Mouse (Mus musculus) embryonic facial prominence, embryonic 15.5 days (tissue): ENCODE measurements around the gene Epha2. TPM values are rescaled to one million over a fixed set of nuclear protein-coding genes. Genes with fewer than 3 reads are reported as not detected.
A peak's percentile ranks its signal among the peaks of the same experiment; 100 is the strongest.

Experiments used
- ATAC-seq: fragments of 200-750 bp; cut with Nextera tagmentation; 2 replicates; pipeline ENCODE4 v1.8.0; 2017; ENCODE audit warnings: low read depth, moderate TSS enrichment; ENCODE audit not compliant: insufficient number of reproducible peaks, low FRiP score, low TSS enrichment
- H3K27ac ChIP-seq: fragments of 300-500 bp; sonication (generic); replicated peaks from 2 replicates; pipeline ENCODE4 v1.5.1; 2015; ENCODE audit warnings: mild to moderate bottlenecking, inconsistent platforms
- H3K27me3 ChIP-seq: fragments of 300-500 bp; sonication (generic); 2 replicates; pipeline ENCODE4 v1.6.1; 2015; ENCODE audit warnings: inconsistent platforms
- H3K36me3 ChIP-seq: fragments of 300-500 bp; sonication (generic); 2 replicates; pipeline ENCODE4 v1.6.1; 2015; ENCODE audit warnings: mild to moderate bottlenecking, inconsistent platforms
- H3K4me1 ChIP-seq: fragments of 300-500 bp; sonication (generic); 2 replicates; pipeline ENCODE4 v1.6.1; 2015; ENCODE audit warnings: inconsistent platforms
- H3K4me2 ChIP-seq: fragments of 300-500 bp; sonication (generic); replicated peaks from 2 replicates; pipeline ENCODE4 v1.6.1; 2015; ENCODE audit warnings: mild to moderate bottlenecking, inconsistent platforms
- H3K4me3 ChIP-seq: fragments of 300-500 bp; sonication (generic); replicated peaks from 2 replicates; pipeline ENCODE4 v1.5.1; 2015; ENCODE audit warnings: mild to moderate bottlenecking, inconsistent platforms
- H3K9ac ChIP-seq: fragments of 300-500 bp; sonication (generic); 2 replicates; pipeline ENCODE4 v1.6.1; 2015; ENCODE audit warnings: inconsistent platforms
- H3K9me3 ChIP-seq: fragments of 300-500 bp; sonication (generic); replicated peaks from 2 replicates; pipeline ENCODE4 v1.6.1; 2016; ENCODE audit warnings: inconsistent platforms
- WGBS: fragments of 180-500 bp; shearing (Covaris S2); methylation state at CpG from one replicate; pipeline ENCODE4 v1.1.7; 2015; 5-methylcytosine and 5-hydroxymethylcytosine counted together
- polyA plus RNA-seq: library from polyadenylated mRNA; unstranded; fragments of >200 nt; fragmentation: Nextera tagmentation; extraction: Ambion mirVana; gene quantifications from 2 replicates; pipeline ENCODE4 v1.2.1, GENCODE M21; 2015

Epha2 gene
- polyA plus RNA-seq, 1 experiment from 2014 or later, result 7.4 TPM

DNA sequence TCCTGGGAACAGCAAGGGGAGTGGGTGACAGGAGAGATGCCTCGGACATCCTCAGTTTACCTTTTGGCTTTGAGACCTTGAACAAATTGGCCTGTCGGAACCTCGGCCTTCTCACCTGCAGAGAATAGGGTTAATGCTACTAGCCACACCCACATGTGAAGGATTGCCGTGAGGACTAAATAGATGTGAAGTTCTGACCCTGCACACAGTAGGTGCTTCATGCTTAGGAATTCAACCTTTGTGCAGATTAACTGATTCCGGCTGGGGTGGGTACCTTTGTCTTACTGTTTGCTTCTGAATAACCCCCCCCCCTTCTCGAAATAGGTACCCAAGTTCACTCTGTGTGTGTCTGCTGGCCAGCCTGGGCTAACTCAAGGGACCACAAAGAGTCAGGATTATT lies 13.7 kb downstream of the Epha2 start:
- H3K4me1 ChIP-seq, result peaks cover 52% of the 10 kb centered on the region
- ATAC-seq, result no peak
- H3K27me3 ChIP-seq, result no peaks in the 10 kb centered on the region
- H3K27ac ChIP-seq, result no peak overlapping the region
- H3K4me3 ChIP-seq, result no peak overlapping the region
- H3K36me3 ChIP-seq, result peaks cover 7% of the 10 kb centered on the region; the same call in 1 of the 2 replicates
- WGBS, result 76% methylated on average over 6 of the region's 6 CpGs
- H3K9me3 ChIP-seq, result no peaks in the 10 kb centered on the region
- H3K4me2 ChIP-seq, result no peak overlapping the region
- H3K9ac ChIP-seq, result no peak overlapping the region

DNA sequence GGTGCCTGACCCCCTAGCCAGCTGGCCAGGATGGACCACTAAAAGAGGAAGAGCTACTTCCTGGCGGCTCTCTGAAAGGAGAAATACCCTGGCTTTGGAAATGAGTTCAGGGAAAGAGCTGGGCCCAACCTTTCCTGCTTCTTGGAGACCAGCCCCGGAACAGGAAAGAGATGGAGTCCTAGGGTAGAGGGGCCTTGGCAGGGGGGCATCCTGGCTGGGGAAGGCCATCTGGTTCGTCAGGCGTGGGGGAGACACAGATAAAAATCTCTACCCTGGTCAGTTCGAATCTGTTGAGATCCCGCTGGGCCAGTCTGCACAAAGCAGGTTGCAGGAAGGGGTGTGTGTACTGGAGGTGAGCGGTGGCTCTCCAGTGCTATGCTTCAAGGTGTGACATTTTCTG lies 15.0 kb downstream of the Epha2 start:
- Histone ChIP-seq H3K9me3 (no peaks in the 10 kb centered on the region), H3K36me3 (peaks cover 11% of the 10 kb centered on the region; the same call in 1 of the 2 replicates), H3K4me2 (no peak overlapping the region), H3K4me1 (peaks cover 39% of the 10 kb centered on the region), H3K27ac (0 out of 2 replicates have a peak overlapping the region, but pooled peaks have one; percentile 17), H3K4me3 (no peak overlapping the region), H3K27me3 (no peaks in the 10 kb centered on the region), H3K9ac (no peak overlapping the region)
- WGBS, result 60% methylated on average over 7 of the region's 7 CpGs
- no peak for ATAC-seq

DNA sequence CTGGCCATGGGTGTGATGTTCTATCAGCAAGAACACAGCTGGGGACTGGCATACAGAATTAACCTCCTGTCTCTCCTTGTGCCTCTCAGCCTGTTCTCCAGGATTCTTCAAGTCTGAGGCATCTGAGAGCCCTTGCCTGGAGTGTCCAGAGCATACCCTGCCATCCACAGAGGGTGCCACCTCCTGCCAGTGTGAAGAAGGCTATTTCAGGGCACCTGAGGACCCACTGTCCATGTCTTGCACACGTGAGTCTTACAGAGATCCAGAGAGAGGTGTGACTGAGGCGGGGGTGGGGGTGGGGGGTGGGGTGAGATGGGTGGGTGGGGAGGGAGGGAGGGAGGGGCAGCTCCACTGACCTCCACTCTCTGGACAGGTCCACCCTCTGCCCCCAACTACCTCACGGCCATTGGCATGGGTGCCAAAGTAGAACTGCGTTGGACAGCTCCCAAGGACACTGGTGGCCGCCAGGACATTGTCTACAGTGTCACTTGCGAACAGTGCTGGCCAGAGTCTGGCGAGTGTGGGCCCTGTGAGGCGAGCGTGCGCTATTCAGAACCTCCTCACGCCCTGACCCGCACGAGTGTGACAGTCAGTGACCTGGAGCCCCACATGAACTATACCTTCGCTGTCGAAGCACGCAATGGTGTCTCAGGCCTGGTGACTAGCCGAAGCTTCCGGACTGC lies 15.6 kb downstream of the Epha2 start:
- Histone ChIP-seq H3K36me3 (peaks cover 17% of the 10 kb centered on the region), H3K9me3 (no peaks in the 10 kb centered on the region), H3K27me3 (no peaks in the 10 kb centered on the region), H3K4me2 (no peak overlapping the region), H3K4me3 (no peak overlapping the region), H3K9ac (no peak overlapping the region), H3K4me1 (peaks cover 33% of the 10 kb centered on the region), H3K27ac (no peak overlapping the region)
- no peak for ATAC-seq
- 87% methylated on average over 18 of the region's 18 CpGs for WGBS

DNA sequence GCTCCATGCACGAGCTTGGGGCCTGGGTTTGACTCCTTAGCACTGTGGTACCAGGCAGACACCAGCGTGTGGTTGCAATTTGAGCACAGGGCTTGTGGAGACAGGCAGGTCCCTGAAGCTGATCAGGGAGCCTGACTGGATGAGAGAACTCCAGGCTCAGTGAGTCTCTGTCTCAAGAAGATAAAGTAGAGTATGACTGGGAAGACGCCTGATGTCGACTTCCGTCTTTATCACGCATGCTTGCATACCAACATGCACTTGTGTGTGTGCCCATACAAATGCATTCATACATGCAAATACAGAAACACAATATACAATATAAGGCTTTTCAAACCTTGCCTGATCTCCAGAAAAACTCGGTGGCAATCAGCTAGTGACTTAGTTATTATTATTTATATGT lies 16.9 kb downstream of the Epha2 start:
- no peak overlapping the region for H3K4me3 ChIP-seq
- no peak overlapping the region for H3K9ac ChIP-seq
- H3K4me1 ChIP-seq, result peaks cover 23% of the 10 kb centered on the region
- WGBS, result 74% methylated on average over 7 of the region's 7 CpGs
- ATAC-seq, result no peak
- no peaks in the 10 kb centered on the region for H3K27me3 ChIP-seq
- H3K36me3 ChIP-seq, result peaks cover 29% of the 10 kb centered on the region
- no peak overlapping the region for H3K27ac ChIP-seq
- H3K4me2 ChIP-seq, result no peak overlapping the region
- H3K9me3 ChIP-seq, result no peaks in the 10 kb centered on the region

DNA sequence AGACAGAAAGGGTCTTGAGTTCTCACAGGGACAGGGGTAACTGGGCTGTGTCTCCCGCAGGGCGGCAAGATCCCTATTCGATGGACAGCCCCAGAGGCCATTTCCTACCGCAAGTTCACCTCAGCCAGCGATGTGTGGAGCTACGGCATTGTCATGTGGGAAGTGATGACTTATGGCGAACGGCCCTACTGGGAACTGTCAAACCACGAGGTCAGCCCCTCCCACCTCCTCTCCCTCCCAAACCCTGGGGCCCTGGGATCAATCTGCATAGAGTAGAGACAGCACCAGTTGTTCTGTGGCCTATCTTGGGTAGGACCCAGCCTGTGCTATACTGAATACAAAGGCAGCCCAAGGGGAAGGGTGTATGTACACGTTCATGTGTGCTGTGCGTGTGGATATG lies 21.5 kb downstream of the Epha2 start:
- H3K4me3 ChIP-seq, result no peak overlapping the region
- peaks cover 34% of the 10 kb centered on the region for H3K36me3 ChIP-seq
- 75% methylated on average over 11 of the region's 11 CpGs for WGBS
- no peak overlapping the region for H3K9ac ChIP-seq
- no peak overlapping the region for H3K27ac ChIP-seq
- no peak overlapping the region for H3K4me2 ChIP-seq
- no peaks in the 10 kb centered on the region for H3K9me3 ChIP-seq
- no peak for ATAC-seq
- H3K27me3 ChIP-seq, result no peaks in the 10 kb centered on the region
- peaks cover 30% of the 10 kb centered on the region for H3K4me1 ChIP-seq

DNA sequence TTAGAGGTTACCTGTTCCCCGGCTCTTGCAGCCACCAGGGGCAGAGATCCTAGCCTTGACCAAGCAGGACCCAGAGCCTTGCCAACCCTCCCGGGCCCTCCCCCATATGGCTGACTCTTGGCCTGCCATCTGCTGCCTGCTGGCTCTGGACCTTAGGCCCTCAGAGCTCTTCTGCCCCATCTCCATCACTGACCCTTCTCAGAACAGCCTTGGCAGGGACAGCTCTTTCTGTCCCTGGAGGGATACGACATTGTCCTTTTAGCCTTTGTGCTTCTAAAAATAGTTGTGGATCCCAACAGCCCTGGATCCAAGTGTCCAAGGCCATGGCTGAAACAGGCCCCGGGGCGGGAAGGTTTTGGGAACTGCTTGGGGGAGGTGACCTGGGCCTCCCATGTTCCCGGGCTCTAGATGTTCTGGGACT lies 23.7 kb downstream of the Epha2 start:
- H3K4me3 ChIP-seq, result no peak overlapping the region
- H3K36me3 ChIP-seq, result peaks cover 27% of the 10 kb centered on the region
- H3K9ac ChIP-seq, result no peak overlapping the region
- ATAC-seq, result no peak
- WGBS, result 84% methylated on average over 6 of the region's 6 CpGs
- no peaks in the 10 kb centered on the region for H3K27me3 ChIP-seq
- H3K4me2 ChIP-seq, result no peak overlapping the region
- H3K9me3 ChIP-seq, result no peaks in the 10 kb centered on the region
- H3K4me1 ChIP-seq, result peaks cover 40% of the 10 kb centered on the region
- H3K27ac ChIP-seq, result no peak overlapping the region; the same call in 1 of the 2 replicates

DNA sequence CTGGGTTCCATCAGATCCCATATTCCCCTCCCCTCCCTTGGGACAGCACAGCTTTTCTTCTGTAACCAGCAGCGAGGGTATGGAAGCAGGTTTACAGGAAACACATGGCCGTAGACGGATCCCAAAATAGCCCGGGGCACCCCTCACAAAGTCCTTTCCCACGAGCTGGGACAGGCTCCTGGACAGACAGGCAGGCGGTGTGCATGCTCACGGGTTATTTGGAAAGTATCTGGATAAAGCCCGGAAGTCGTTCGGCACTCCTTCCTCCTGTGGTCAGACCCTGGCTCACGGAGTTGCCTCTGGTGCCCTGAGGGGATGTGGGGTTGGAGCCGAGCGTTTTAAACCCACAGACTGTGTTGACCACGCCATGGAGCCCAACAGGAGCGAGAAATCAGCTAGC lies 24.6 kb downstream of the Epha2 start:
- WGBS, result 14% methylated on average over 15 of the region's 15 CpGs
- peak overlapping the region; percentile 80 for H3K27ac ChIP-seq
- no peak overlapping the region for H3K4me2 ChIP-seq
- H3K4me1 ChIP-seq, result peaks cover 47% of the 10 kb centered on the region
- ATAC-seq, result no peak
- no peaks in the 10 kb centered on the region for H3K27me3 ChIP-seq
- no peak overlapping the region for H3K4me3 ChIP-seq
- H3K36me3 ChIP-seq, result peaks cover 27% of the 10 kb centered on the region
- no peak overlapping the region for H3K9ac ChIP-seq
- no peaks in the 10 kb centered on the region for H3K9me3 ChIP-seq

DNA sequence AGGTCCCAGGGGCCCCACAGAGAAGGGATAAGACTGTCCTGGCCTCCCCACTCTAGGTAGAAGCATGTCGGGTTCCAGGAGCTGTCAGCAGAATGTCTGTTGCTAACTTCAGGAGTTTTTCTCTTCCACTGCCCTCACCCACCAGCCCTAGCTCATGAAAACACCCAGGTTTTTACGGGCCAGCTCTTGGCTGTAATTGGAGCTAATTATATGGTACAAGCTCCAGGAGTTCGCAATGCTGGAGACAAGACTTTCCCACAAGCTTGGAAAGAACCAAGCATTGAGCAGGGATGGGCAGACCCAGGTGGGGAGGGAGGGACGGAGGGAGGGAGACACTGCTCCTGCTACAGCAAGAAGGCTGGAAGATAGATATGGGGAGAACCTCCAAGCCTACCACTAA lies 26.0 kb downstream of the Epha2 start:
- ATAC-seq, result peak; percentile 12; the same call in 1 of the 2 replicates

DNA sequence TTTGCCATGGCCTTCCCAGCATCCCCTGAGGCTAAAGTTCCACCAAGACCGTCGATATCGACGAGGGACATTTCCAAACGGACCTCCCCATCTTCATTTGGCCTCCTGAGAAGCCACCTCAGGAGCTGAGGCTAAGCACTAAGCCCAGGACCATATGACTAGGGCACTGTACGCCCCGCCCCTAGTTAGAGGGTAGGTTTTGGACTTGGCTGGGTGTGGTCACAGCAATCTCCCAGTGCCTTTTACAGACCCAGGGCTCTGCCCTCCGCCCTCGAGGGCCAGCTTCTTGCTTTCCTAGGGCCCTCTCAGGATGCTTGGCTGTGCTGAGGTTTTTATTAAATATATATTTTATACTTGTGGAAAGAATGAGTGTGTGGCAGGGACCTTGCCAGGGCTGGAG lies 27.7 kb downstream of the Epha2 start:
- no peaks in the 10 kb centered on the region for H3K36me3 ChIP-seq
- H3K27ac ChIP-seq, result peak overlapping the region; percentile 63
- 69% methylated on average over 9 of the region's 9 CpGs for WGBS
- H3K4me1 ChIP-seq, result peaks cover 63% of the 10 kb centered on the region
- H3K4me2 ChIP-seq, result no peak overlapping the region
- no peak for ATAC-seq
- H3K9me3 ChIP-seq, result no peaks in the 10 kb centered on the region
- H3K9ac ChIP-seq, result no peak overlapping the region
- no peaks in the 10 kb centered on the region for H3K27me3 ChIP-seq
- H3K4me3 ChIP-seq, result no peak overlapping the region

More for the DNA sequence above, 26.0 kb downstream of the Epha2 start:
- peaks cover 50% of the 10 kb centered on the region for H3K4me1 ChIP-seq
- H3K27ac ChIP-seq, result peak overlapping the region; percentile 80
- H3K9me3 ChIP-seq, result no peaks in the 10 kb centered on the region
- no peaks in the 10 kb centered on the region for H3K27me3 ChIP-seq
- WGBS, result 49% methylated on average over 4 of the region's 4 CpGs
- H3K4me3 ChIP-seq, result no peak overlapping the region
- peaks cover 12% of the 10 kb centered on the region for H3K36me3 ChIP-seq
- H3K9ac ChIP-seq, result no peak overlapping the region
- H3K4me2 ChIP-seq, result no peak overlapping the region

DNA sequence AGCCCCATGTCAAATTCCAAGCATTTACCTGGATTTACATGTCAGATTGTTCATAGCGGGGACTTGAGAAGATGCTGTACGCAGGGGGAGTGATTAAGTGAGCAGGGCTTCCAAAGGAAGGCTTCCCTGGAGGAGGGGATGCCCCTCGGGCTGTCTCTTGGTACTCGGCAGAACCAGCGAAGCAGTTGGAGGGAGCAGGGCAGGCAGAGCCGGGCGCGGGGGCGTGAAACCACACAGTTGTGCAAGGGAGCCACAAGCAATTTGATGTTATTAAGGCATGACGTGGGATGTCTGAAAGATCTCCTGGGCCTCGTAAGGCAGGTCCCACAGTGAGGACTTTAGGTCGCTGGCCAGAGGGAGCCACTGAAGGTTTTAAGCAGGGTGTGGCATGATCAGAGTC lies 28.9 kb downstream of the Epha2 start:
- no peak overlapping the region for H3K4me2 ChIP-seq
- no peaks in the 10 kb centered on the region for H3K9me3 ChIP-seq
- peaks cover 64% of the 10 kb centered on the region for H3K4me1 ChIP-seq
- no peaks in the 10 kb centered on the region for H3K36me3 ChIP-seq
- H3K9ac ChIP-seq, result no peak overlapping the region
- no peaks in the 10 kb centered on the region for H3K27me3 ChIP-seq
- no peak for ATAC-seq
- H3K27ac ChIP-seq, result peak overlapping the region; percentile 75
- H3K4me3 ChIP-seq, result no peak overlapping the region
- 31% methylated on average over 12 of the region's 12 CpGs for WGBS

DNA sequence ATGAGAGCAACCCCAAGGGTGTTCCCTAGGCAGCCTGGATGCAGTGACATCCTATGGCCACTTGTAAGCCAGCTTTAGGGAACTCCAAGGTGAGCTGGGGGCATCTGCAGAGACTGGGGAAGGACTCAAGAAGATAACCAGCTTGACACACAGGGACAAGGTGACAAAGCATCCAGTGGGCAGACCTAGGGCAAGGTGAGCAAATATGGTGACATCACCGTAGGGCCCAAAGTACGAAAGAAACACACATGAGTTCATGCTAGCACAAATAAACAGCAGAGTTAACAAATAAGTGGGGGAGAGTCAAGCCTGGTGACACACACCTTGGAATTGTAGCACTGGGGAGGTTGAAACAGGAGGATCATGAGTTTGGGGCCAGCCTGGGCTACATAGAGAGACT lies 30.4 kb downstream of the Epha2 start:
- Histone ChIP-seq H3K9me3 (no peaks in the 10 kb centered on the region), H3K4me2 (no peak overlapping the region), H3K36me3 (no peaks in the 10 kb centered on the region), H3K4me1 (peaks cover 66% of the 10 kb centered on the region), H3K27me3 (no peaks in the 10 kb centered on the region), H3K4me3 (no peak overlapping the region), H3K9ac (no peak overlapping the region), H3K27ac (no peak overlapping the region)
- WGBS, result 94% methylated on average over 2 of the region's 2 CpGs
- no peak for ATAC-seq

DNA sequence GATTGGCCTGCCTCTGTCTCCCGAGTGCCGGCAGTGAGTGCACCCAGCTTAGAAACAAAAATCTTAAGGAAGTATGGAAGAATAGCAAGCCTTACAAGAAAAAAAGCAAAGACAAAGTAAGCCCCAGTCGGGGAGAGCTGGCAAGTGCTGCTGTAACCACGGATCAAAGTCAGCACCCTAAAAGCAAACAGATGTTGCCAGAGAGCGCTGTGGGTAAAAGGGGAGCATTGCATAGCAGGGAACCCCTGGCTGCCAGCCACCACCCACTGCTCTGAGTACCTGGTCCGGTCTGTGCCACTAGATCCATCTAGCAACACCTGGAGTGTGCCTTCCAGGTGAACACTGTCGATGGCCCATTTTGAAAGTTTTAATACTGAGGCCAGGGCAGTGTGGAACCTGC lies 31.2 kb downstream of the Epha2 start:
- Histone ChIP-seq H3K4me1 (peaks cover 59% of the 10 kb centered on the region), H3K9me3 (no peaks in the 10 kb centered on the region)
- WGBS, result 43% methylated on average over 7 of the region's 7 CpGs

More for the DNA sequence above, 31.2 kb downstream of the Epha2 start:
- no peak overlapping the region for H3K4me2 ChIP-seq
- H3K9ac ChIP-seq, result no peak overlapping the region
- no peaks in the 10 kb centered on the region for H3K36me3 ChIP-seq
- peak overlapping the region; percentile 51; the same call in 1 of the 2 replicates for H3K27ac ChIP-seq
- ATAC-seq, result no peak
- no peaks in the 10 kb centered on the region for H3K27me3 ChIP-seq
- H3K4me3 ChIP-seq, result no peak overlapping the region
